Mouse (Mus musculus) MEL (cell line): ENCODE measurements around the gene Vmn1r42. TPM values are rescaled to one million over a fixed set of nuclear protein-coding genes. Genes with fewer than 3 reads are reported as not detected.

ENCODE experiments used
- DNase-seq: peaks from one replicate; pipeline ENCODE4 v3.0.0; 2011; ENCODE audit warnings: low read depth, low spot score
- H3K27ac ChIP-seq: 2 replicates; pipeline ENCODE4 v1.5.1; 2012; ENCODE audit warnings: low read depth, mild to moderate bottlenecking, control low read depth, low read length, moderate library complexity; ENCODE audit not compliant: control insufficient read depth
- H3K27me3 ChIP-seq, 2 experiments: fragments of 150-350 bp in 1 of 2; sonication (generic) in 1 of 2; 2 replicates each; pipeline ENCODE4 v1.6.1; 2012; ENCODE audit warnings: low read length in 2 of 2, mild to moderate bottlenecking in 2 of 2, improper control_type of control experiment in 1 of 2, moderate library complexity in 1 of 2; ENCODE audit not compliant: insufficient read depth in 2 of 2, control insufficient read depth in 1 of 2
- H3K36me3 ChIP-seq, 2 experiments: 2 replicates each; pipeline ENCODE4 v1.6.1; 2012 to 2014; ENCODE audit warnings: low read length in 2 of 2, improper control_type of control experiment in 1 of 2, inconsistent platforms in 1 of 2, mild to moderate bottlenecking in 1 of 2; ENCODE audit not compliant: insufficient read depth in 2 of 2, control insufficient read depth in 1 of 2
- H3K4me1 ChIP-seq, 2 experiments: fragments of 150-350 bp in 1 of 2; sonication (generic) in 1 of 2; 2 replicates each; pipeline ENCODE4 v1.6.1; 2012; ENCODE audit warnings: low read length in 2 of 2, improper control_type of control experiment in 1 of 2, mild to moderate bottlenecking in 1 of 2; ENCODE audit not compliant: insufficient read depth in 2 of 2, control insufficient read depth in 1 of 2
- H3K4me3 ChIP-seq, 2 experiments: fragments of 150-350 bp in 1 of 2; sonication (generic) in 1 of 2; 2 replicates each; pipeline ENCODE4 v1.5.1; 2012; ENCODE audit warnings: low read depth in 2 of 2, low read length in 2 of 2, mild to moderate bottlenecking in 2 of 2, moderate library complexity in 2 of 2, control low read depth in 1 of 2, improper control_type of control experiment in 1 of 2; ENCODE audit not compliant: control insufficient read depth in 1 of 2, insufficient read depth in 1 of 2
- H3K79me2 ChIP-seq: 2 replicates; pipeline ENCODE4 v1.6.1; 2012; ENCODE audit warnings: mild to moderate bottlenecking, low read length, moderate library complexity; ENCODE audit not compliant: control insufficient read depth, poor library complexity, insufficient read depth
- H3K9ac ChIP-seq: 2 replicates; pipeline ENCODE4 v1.6.1; 2012; ENCODE audit warnings: low read depth, mild to moderate bottlenecking, control low read depth, low read length, moderate library complexity; ENCODE audit not compliant: control insufficient read depth, poor library complexity, severe bottlenecking
- H3K9me3 ChIP-seq: fragments of 150-350 bp; sonication (generic); replicated peaks from 2 replicates; pipeline ENCODE4 v1.6.1; 2012; ENCODE audit warnings: mild to moderate bottlenecking, low read length, improper control_type of control experiment, moderate library complexity; ENCODE audit not compliant: insufficient read depth
- BHLHE40 ChIP-seq: IDR thresholded peaks from 2 replicates; pipeline ENCODE4 v1.6.1; 2012; ENCODE audit warnings: low read depth, mild to moderate bottlenecking, inconsistent platforms, low read length, improper control_type of control experiment, borderline replicate concordance
- CHD1 ChIP-seq: IDR thresholded peaks from 2 replicates; pipeline ENCODE4 v1.6.1; 2012; ENCODE audit warnings: low read depth, mild to moderate bottlenecking, inconsistent platforms, low read length, improper control_type of control experiment
- CHD2 ChIP-seq: IDR thresholded peaks from 2 replicates; pipeline ENCODE4 v1.6.1; 2011; ENCODE audit warnings: low read length, improper control_type of control experiment
- CTCF ChIP-seq, 3 experiments: IDR thresholded peaks in 2 of 3; conservative IDR thresholded peaks in 1 of 3; 2 replicates each; pipeline ENCODE4 v1.5.1; 2011 to 2012; ENCODE audit warnings: low read length in 3 of 3, low read depth in 2 of 3, mild to moderate bottlenecking in 2 of 3, improper control_type of control experiment in 1 of 3, inconsistent platforms in 1 of 3, mixed read lengths in 1 of 3, moderate library complexity in 1 of 3; ENCODE audit not compliant: control insufficient read depth in 1 of 3, insufficient read depth in 1 of 3, poor library complexity in 1 of 3, severe bottlenecking in 1 of 3
- E2F4 ChIP-seq: IDR thresholded peaks from 2 replicates; pipeline ENCODE4 v1.6.1; 2011; ENCODE audit warnings: low read depth, low read length, improper control_type of control experiment, borderline replicate concordance
- ELF1 ChIP-seq: IDR thresholded peaks from 2 replicates; pipeline ENCODE4 v1.6.1; 2014; ENCODE audit warnings: low read depth, mild to moderate bottlenecking, inconsistent platforms, low read length, improper control_type of control experiment, moderate library complexity
- EP300 ChIP-seq, 2 experiments: IDR thresholded peaks; 2 replicates each; pipeline ENCODE4 v1.6.1; 2011; ENCODE audit warnings: improper control_type of control experiment in 2 of 2, low read length in 2 of 2, low read depth in 1 of 2, mild to moderate bottlenecking in 1 of 2
- ETS1 ChIP-seq: IDR thresholded peaks from 2 replicates; pipeline ENCODE4 v1.6.1; 2012; ENCODE audit warnings: low read depth, mild to moderate bottlenecking, inconsistent platforms, low read length, improper control_type of control experiment, moderate library complexity
- HCFC1 ChIP-seq: IDR thresholded peaks from 2 replicates; pipeline ENCODE4 v1.6.1; 2012; ENCODE audit warnings: low read depth, mild to moderate bottlenecking, inconsistent platforms, low read length, improper control_type of control experiment, moderate library complexity
- JUND ChIP-seq: IDR thresholded peaks from 2 replicates; pipeline ENCODE4 v1.6.1; 2011; ENCODE audit warnings: low read depth, mild to moderate bottlenecking, improper control_type of control experiment, low read length
- KAT2A ChIP-seq: conservative IDR thresholded peaks from 2 replicates; pipeline ENCODE4 v1.6.1; 2012; ENCODE audit warnings: low read depth, low read length, improper control_type of control experiment, inconsistent platforms
- MAFK ChIP-seq: IDR thresholded peaks from 2 replicates; pipeline ENCODE4 v1.6.1; 2011; ENCODE audit warnings: low read depth, mild to moderate bottlenecking, low read length, improper control_type of control experiment, borderline replicate concordance
- MAZ ChIP-seq: IDR thresholded peaks from 2 replicates; pipeline ENCODE4 v1.6.1; 2012; ENCODE audit warnings: low read depth, mild to moderate bottlenecking, inconsistent platforms, low read length, improper control_type of control experiment
- MEF2A ChIP-seq: IDR thresholded peaks from 2 replicates; pipeline ENCODE4 v1.6.1; 2014; ENCODE audit warnings: low read depth, mild to moderate bottlenecking, inconsistent platforms, low read length, improper control_type of control experiment; ENCODE audit not compliant: poor library complexity, insufficient replicate concordance, severe bottlenecking; ENCODE audit errors: extremely low read depth
- NELFE ChIP-seq: IDR thresholded peaks from 2 replicates; pipeline ENCODE4 v1.6.1; 2011; ENCODE audit warnings: low read depth, low read length, improper control_type of control experiment
- NRF1 ChIP-seq: IDR thresholded peaks from 2 replicates; pipeline ENCODE4 v1.6.1; 2014; ENCODE audit warnings: low read depth, mild to moderate bottlenecking, inconsistent platforms, low read length, improper control_type of control experiment, moderate library complexity; ENCODE audit not compliant: poor library complexity, insufficient read depth, severe bottlenecking
- POLR2AphosphoS2 ChIP-seq: IDR thresholded peaks from 2 replicates; pipeline ENCODE4 v1.6.1; 2011; ENCODE audit warnings: low read length, improper control_type of control experiment
- RAD21 ChIP-seq: IDR thresholded peaks from 2 replicates; pipeline ENCODE4 v1.6.1; 2011; ENCODE audit warnings: mild to moderate bottlenecking, low read depth, low read length, improper control_type of control experiment
- RCOR1 ChIP-seq: IDR thresholded peaks from 2 replicates; pipeline ENCODE4 v1.6.1; 2012; ENCODE audit warnings: low read depth, mild to moderate bottlenecking, inconsistent platforms, low read length, improper control_type of control experiment
- SMC3 ChIP-seq: IDR thresholded peaks from 2 replicates; pipeline ENCODE4 v1.6.1; 2011; ENCODE audit warnings: low read depth, low read length, improper control_type of control experiment
- TAL1 ChIP-seq: IDR thresholded peaks from 2 replicates; pipeline ENCODE4 v1.6.1; 2012; ENCODE audit warnings: mild to moderate bottlenecking, inconsistent platforms, low read length, moderate library complexity, mixed read lengths
- TCF12 ChIP-seq: IDR thresholded peaks from 2 replicates; pipeline ENCODE4 v1.6.1; 2014; ENCODE audit warnings: low read depth, mild to moderate bottlenecking, inconsistent platforms, low read length, improper control_type of control experiment, moderate library complexity
- UBTF ChIP-seq: IDR thresholded peaks from 2 replicates; pipeline ENCODE4 v1.6.1; 2012; ENCODE audit warnings: low read depth, mild to moderate bottlenecking, inconsistent platforms, low read length, improper control_type of control experiment, moderate library complexity, borderline replicate concordance; ENCODE audit not compliant: insufficient read depth
- USF1 ChIP-seq: IDR thresholded peaks from 2 replicates; pipeline ENCODE4 v1.6.1; 2014; ENCODE audit warnings: low read depth, mild to moderate bottlenecking, inconsistent platforms, low read length, improper control_type of control experiment, moderate library complexity
- ZKSCAN1 ChIP-seq: IDR thresholded peaks from 2 replicates; pipeline ENCODE4 v1.6.1; 2012; ENCODE audit warnings: low read depth, mild to moderate bottlenecking, inconsistent platforms, low read length, improper control_type of control experiment, moderate library complexity
- polyA plus RNA-seq, 2 experiments: library from polyadenylated mRNA; stranded (reverse) in 1 of 2; unstranded in 1 of 2; fragments of >175 nt in 1 of 2; fragments of >200 nt in 1 of 2; gene quantifications; 2 replicates each; pipeline versions ENCODE4 v1.2.1 to v1.2.4; 2012; ENCODE audit warnings: low replicate concordance in 2 of 2, low read depth in 1 of 2; ENCODE audit not compliant: insufficient read length in 2 of 2, insufficient read depth in 1 of 2, missing spikeins in 1 of 2
- total RNA-seq: library from RNA; depleted of rRNA; stranded (reverse); fragments of 300-350 nt; gene quantifications from 2 replicates; pipeline ENCODE4 v1.2.3, GENCODE M21; 2012

Vmn1r42 gene
- total and polyA plus RNA-seq, 3 experiments = not detected

- H3K36me3 ChIP-seq = no peaks in the 10 kb centered on the region
- DNase-seq = no peak
- no peaks in the 10 kb centered on the region for H3K9me3 ChIP-seq
Observed at GRCm38 (mm10) chr6:89867276-89867675, 8.9 kb downstream of the Vmn1r42 start.

GRCm38 (mm10) chr6:89863792-89864191 lies 12.4 kb downstream of the Vmn1r42 start:
- H3K36me3 ChIP-seq = no peaks in the 10 kb centered on the region
- no peak overlapping the region for H3K27ac ChIP-seq
- H3K4me3 ChIP-seq = no peak overlapping the region
- H3K4me1 ChIP-seq = no peaks in the 10 kb centered on the region
- no peak overlapping the region for H3K9ac ChIP-seq
- TF ChIP-seq RCOR1 = no peak
- TF ChIP-seq ELF1 = no peak
- no peak for TF ChIP-seq NELFE
- TF ChIP-seq BHLHE40 = no peak
- TF ChIP-seq SMC3 = no peak
- no peak for TF ChIP-seq UBTF
- no peak for TF ChIP-seq E2F4
- no peak for TF ChIP-seq CTCF (IDR thresholded peaks at IDR 0.05 in 2 of 3, conservative IDR thresholded peaks at IDR 0.05 in 1 of 3; ENCODE audit: control insufficient read depth in 1 of 3, insufficient read depth in 1 of 3, low read depth in 2 of 3, low read length in 3 of 3, poor library complexity in 1 of 3, severe bottlenecking in 1 of 3)
- no peak for TF ChIP-seq TCF12
- no peak for TF ChIP-seq TAL1
- TF ChIP-seq RAD21 = no peak
- no peak for TF ChIP-seq USF1
- no peak for TF ChIP-seq MAZ
- TF ChIP-seq JUND = no peak
- TF ChIP-seq, all 39 proteins: peak for 0
- Histone ChIP-seq H3K9me3 (no peaks in the 10 kb centered on the region), H3K79me2 (no peaks in the 10 kb centered on the region), H3K27me3 (no peaks in the 10 kb centered on the region)
- DNase-seq = no peak

More at GRCm38 (mm10) chr6:89867276-89867675, 8.9 kb downstream of the Vmn1r42 start:
- H3K27me3 ChIP-seq = no peaks in the 10 kb centered on the region
- H3K4me1 ChIP-seq = no peaks in the 10 kb centered on the region
- H3K27ac ChIP-seq = no peak overlapping the region
- no peak for TF ChIP-seq TAL1
- no peak for TF ChIP-seq HCFC1
- TF ChIP-seq CHD2 = no peak
- TF ChIP-seq RAD21 = no peak
- no peak for TF ChIP-seq NELFE
- TF ChIP-seq MAFK = no peak
- TF ChIP-seq RCOR1 = no peak
- TF ChIP-seq NRF1 = no peak
- TF ChIP-seq EP300 (IDR thresholded peaks at IDR 0.05; ENCODE audit: low read depth in 1 of 2, low read length in 2 of 2) = no peak
- no peak for TF ChIP-seq KAT2A
- TF ChIP-seq MEF2A = no peak
- TF ChIP-seq UBTF = no peak
- no peak for TF ChIP-seq CHD1
- no peak for TF ChIP-seq CTCF (IDR thresholded peaks at IDR 0.05 in 2 of 3, conservative IDR thresholded peaks at IDR 0.05 in 1 of 3; ENCODE audit: control insufficient read depth in 1 of 3, insufficient read depth in 1 of 3, low read depth in 2 of 3, low read length in 3 of 3, poor library complexity in 1 of 3, severe bottlenecking in 1 of 3)
- TF ChIP-seq ETS1 = no peak
- no peak for TF ChIP-seq ZKSCAN1
- no peak for TF ChIP-seq USF1
- no peak for TF ChIP-seq POLR2AphosphoS2
- no peak for TF ChIP-seq SMC3
- no peak for TF ChIP-seq ELF1
- H3K4me3 ChIP-seq = no peak overlapping the region
- H3K79me2 ChIP-seq = no peaks in the 10 kb centered on the region
- H3K9ac ChIP-seq = no peak overlapping the region
